Mouse (Mus musculus) stomach, embryonic 14.5 days (tissue): ENCODE data around the gene Tmem251. TPM values are rescaled to one million over a fixed set of nuclear protein-coding genes. Genes with fewer than 3 reads are reported as not detected.

Experiments used
- ATAC-seq: fragments of 200-750 bp; cut with Nextera tagmentation; 2 replicates; pipeline ENCODE4 v1.8.0; 2017; ENCODE audit warnings: low read depth, moderate TSS enrichment; ENCODE audit not compliant: insufficient number of reproducible peaks, insufficient read depth, low FRiP score
- H3K27ac ChIP-seq: fragments of 300-500 bp; sonication (generic); 2 replicates; pipeline ENCODE4 v1.5.1; 2014; ENCODE audit warnings: mild to moderate bottlenecking, low read length, moderate library complexity, mixed read lengths
- H3K27me3 ChIP-seq: fragments of 300-500 bp; sonication (generic); 2 replicates; pipeline ENCODE4 v1.6.1; 2014; ENCODE audit warnings: low read length, control low read depth, mixed read lengths; ENCODE audit not compliant: control insufficient read depth, insufficient read depth
- H3K36me3 ChIP-seq: fragments of 300-500 bp; sonication (generic); 2 replicates; pipeline ENCODE4 v1.6.1; 2014; ENCODE audit warnings: mild to moderate bottlenecking, control low read depth, low read length, moderate library complexity, mixed read lengths; ENCODE audit not compliant: control insufficient read depth, insufficient read depth
- H3K4me1 ChIP-seq: fragments of 300-500 bp; sonication (generic); 2 replicates; pipeline ENCODE4 v1.6.1; 2014; ENCODE audit warnings: low read length, control low read depth, mixed read lengths; ENCODE audit not compliant: control insufficient read depth, insufficient read depth
- H3K4me2 ChIP-seq: fragments of 300-500 bp; sonication (generic); replicated peaks from 2 replicates; pipeline ENCODE4 v1.6.1; 2014; ENCODE audit warnings: low read depth, low read length, control low read depth
- H3K4me3 ChIP-seq: fragments of 300-500 bp; sonication (generic); 2 replicates; pipeline ENCODE4 v1.5.1; 2014; ENCODE audit warnings: low read depth, low read length, control low read depth
- H3K9ac ChIP-seq: fragments of 300-500 bp; sonication (generic); replicated peaks from 2 replicates; pipeline ENCODE4 v1.6.1; 2014; ENCODE audit warnings: low read depth, mild to moderate bottlenecking, control low read depth, low read length, moderate library complexity, mixed read lengths
- H3K9me3 ChIP-seq: fragments of 300-500 bp; sonication (generic); 2 replicates; pipeline ENCODE4 v1.6.1; 2016; ENCODE audit warnings: low read depth, low read length, control low read depth; ENCODE audit not compliant: control insufficient read depth
- WGBS: fragments of 180-500 bp; shearing (Covaris S2); extraction: QIAGEN DNeasy Blood & Tissue Kit; methylation state at CpG from one replicate; pipeline ENCODE4 v1.1.7; 2014; 5-methylcytosine and 5-hydroxymethylcytosine counted together
- polyA plus RNA-seq: library from polyadenylated mRNA; unstranded; fragments of >200 nt; fragmentation: Nextera tagmentation; extraction: Ambion mirVana; gene quantifications from 2 replicates; pipeline ENCODE4 v1.2.1, GENCODE M21; 2014

The Tmem251 gene
- polyA plus RNA-seq, 1 experiment from 2014 or later: 12.2 TPM

DNA sequence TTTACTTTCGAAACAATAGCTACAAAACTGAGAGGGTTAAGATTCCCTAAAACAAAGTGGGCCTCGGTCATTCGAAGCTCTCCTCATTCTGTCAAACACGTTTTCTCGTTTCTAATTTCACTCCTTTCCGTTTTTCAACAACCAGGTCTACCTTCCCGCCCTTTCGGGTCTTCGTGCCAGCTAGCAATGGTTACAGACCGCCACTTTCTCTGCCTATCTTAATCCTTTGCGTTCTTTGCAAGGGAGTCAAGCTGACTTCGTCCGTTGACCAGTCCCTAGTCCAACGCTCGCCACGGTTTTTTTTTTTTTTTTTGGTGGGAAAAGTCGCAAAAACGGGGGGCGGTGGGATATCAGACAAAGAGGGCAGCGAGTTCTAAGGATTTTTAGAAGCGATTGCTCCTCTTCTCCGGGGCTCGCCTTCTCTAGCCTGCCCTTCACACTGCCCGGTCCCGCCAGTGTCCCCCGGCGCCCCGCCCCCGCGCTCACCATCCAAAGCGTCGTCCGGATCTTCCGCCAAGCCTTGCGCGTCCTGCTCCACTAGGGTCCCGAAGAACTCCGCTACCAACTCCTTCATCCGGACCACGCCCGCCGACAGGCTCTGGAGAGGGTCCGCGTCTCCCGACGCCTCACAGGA is 13.6 kb downstream of the Tmem251 start:
- H3K4me1 ChIP-seq: peaks cover 15% of the 10 kb centered on the region
- peak overlapping the region; percentile 56 for H3K4me2 ChIP-seq
- H3K27ac ChIP-seq: peak overlapping the region; percentile 84
- no peaks in the 10 kb centered on the region; the same call in 1 of the 2 replicates for H3K36me3 ChIP-seq
- H3K27me3 ChIP-seq: no peaks in the 10 kb centered on the region
- peak overlapping the region; percentile 43 for H3K9ac ChIP-seq
- WGBS: under 1% methylated on average over 46 of the region's 46 CpGs
- peak overlapping the region; percentile 92 for H3K4me3 ChIP-seq
- H3K9me3 ChIP-seq: no peaks in the 10 kb centered on the region
- ATAC-seq: peak; percentile 84

DNA sequence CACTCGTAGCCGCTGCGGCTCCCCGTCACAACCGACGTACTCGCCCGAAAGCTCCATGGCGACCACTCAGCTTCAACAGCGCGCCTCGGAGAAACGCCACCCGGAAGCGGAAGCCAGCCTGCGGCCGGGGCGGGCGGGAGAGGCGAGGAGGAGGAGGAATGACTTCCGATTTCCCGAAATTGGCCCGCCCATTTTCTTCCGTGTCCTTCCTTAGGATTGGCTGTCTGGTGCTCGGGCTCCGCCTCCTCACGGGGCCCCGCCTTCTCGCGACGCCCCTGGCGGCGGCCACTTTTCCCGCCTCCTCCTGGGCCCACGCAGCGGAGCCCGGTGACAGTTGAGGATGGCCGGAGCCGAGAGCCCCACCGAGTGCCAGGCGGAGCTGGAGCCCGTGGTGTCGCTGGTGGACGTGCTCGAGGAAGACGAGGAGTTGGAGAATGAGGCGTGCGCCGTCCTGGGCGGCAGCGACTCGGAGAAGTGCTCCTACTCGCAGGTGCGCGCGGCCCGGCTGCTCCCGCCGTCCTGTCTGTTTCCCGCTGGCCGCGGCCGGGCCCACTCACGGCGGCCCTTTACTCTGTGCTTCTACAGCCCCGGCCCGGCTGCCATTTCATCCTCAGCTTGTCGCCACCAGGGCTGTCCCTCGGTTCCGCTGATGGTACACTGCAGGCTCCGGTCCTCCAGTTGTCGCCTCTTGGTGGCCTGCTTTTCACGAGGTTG is 14.3 kb downstream of the Tmem251 start, which contains the start of the genes Gm28051, Gon7 and Ubr7:
Gene Gm28051 (minus strand): TSS at position 77 of the 714 bp plus-strand sequence.
Gene Gon7 (minus strand): TSS at position 115 of the 714 bp plus-strand sequence.
Gene Ubr7 (plus strand): TSS at position 279 of the 714 bp plus-strand sequence.
- H3K9me3 ChIP-seq: no peaks in the 10 kb centered on the region
- peak within 1 kb of the TSS; percentile 92 for H3K4me3 ChIP-seq
- H3K4me2 ChIP-seq: peak within 1 kb of the TSS; percentile 93
- peak; percentile 97 for ATAC-seq
- H3K27me3 ChIP-seq: no peaks in the 10 kb centered on the region
- WGBS: under 1% methylated on average over 73 of the region's 73 CpGs
- peak within 1 kb of the TSS; percentile 76 for H3K9ac ChIP-seq
- H3K27ac ChIP-seq: peak within 1 kb of the TSS; percentile 84
- H3K4me1 ChIP-seq: peaks cover 15% of the 10 kb centered on the region
- H3K36me3 ChIP-seq: peaks cover 4% of the 10 kb centered on the region; the same call in 1 of the 2 replicates

DNA sequence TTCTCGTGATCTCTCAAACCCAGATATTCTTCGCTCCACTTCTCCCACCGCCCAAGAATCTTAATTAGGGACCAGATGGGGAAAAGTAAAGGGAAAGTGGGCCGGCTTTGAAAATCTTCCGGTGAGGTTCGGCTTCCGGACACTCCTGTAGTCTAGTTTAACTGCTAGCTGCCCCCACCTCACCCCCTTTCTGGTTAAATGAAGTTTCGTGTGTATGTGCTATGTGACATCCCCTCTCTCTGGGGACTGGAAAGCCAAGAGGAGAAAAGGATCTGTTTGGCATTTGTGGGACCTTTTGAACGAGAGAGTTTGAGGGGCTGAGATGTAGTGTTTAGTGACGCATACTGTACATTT is 14.8 kb downstream of the Tmem251 start, which contains the start of gene Gm20604:
Gene Gm20604 (minus strand): TSS at position 270 of the 354 bp plus-strand sequence.
- peak within 1 kb of the TSS; percentile 84 for H3K27ac ChIP-seq
- no peaks in the 10 kb centered on the region for H3K27me3 ChIP-seq
- peaks cover 15% of the 10 kb centered on the region for H3K4me1 ChIP-seq
- WGBS: 1% methylated on average over 10 of the region's 10 CpGs
- peak within 1 kb of the TSS; percentile 76 for H3K9ac ChIP-seq
- ATAC-seq: no peak
- H3K4me3 ChIP-seq: peak within 1 kb of the TSS; percentile 92
- H3K4me2 ChIP-seq: peak within 1 kb of the TSS; percentile 93
- H3K9me3 ChIP-seq: no peaks in the 10 kb centered on the region
- H3K36me3 ChIP-seq: peaks cover 4% of the 10 kb centered on the region; the same call in 1 of the 2 replicates

DNA sequence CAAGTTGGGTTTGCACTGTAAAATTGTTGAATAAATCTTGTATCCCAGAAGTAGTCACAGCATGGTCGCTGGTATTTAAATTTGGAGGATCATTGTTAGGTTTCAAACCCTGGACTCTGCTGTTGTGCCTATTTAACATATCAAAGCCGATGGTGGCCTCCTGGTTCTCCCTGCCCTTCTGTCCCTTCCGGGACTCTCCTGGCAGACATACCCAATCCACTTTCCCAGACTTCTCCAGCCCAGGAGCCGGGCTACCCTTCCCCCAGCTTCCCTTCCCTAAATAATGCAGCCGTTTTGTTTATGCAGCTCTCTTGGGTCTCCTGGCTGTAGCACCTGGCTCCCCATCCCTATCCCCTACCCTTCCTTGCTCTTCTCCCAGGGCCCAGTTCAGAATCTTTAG is 15.4 kb downstream of the Tmem251 start:
- no peaks in the 10 kb centered on the region for H3K27me3 ChIP-seq
- no peak overlapping the region for H3K27ac ChIP-seq
- H3K4me3 ChIP-seq: peak overlapping the region; percentile 92
- H3K9me3 ChIP-seq: no peaks in the 10 kb centered on the region
- H3K4me1 ChIP-seq: peaks cover 15% of the 10 kb centered on the region
- 5% methylated on average over 5 of the region's 5 CpGs for WGBS
- peaks cover 4% of the 10 kb centered on the region; the same call in 1 of the 2 replicates for H3K36me3 ChIP-seq
- peak overlapping the region; percentile 76 for H3K9ac ChIP-seq
- peak overlapping the region; percentile 93 for H3K4me2 ChIP-seq
- no peak for ATAC-seq

DNA sequence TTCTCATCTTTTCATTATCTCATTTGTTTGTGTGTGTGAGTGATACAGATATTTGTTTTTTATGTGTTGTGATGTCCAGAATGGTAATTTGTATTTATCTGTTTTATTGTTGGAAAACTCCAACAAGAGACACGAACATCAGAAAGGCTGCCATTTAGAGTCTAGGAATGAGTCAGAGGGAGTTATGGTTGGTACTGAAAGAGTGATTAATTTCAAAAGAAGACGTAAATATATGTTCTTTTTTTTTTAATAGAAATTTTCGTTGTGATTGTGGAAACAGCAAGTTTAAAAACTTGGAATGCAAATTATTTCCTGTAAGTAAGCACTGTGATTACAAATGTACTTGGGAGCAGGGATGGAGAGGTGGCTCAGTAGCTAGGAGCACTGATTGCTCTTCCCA is 18.1 kb downstream of the Tmem251 start:
- no peak overlapping the region for H3K9ac ChIP-seq
- ATAC-seq: no peak
- no peak overlapping the region for H3K4me2 ChIP-seq
- H3K27me3 ChIP-seq: no peaks in the 10 kb centered on the region
- no peak overlapping the region for H3K27ac ChIP-seq
- peaks cover 18% of the 10 kb centered on the region for H3K36me3 ChIP-seq
- H3K4me3 ChIP-seq: no peak overlapping the region
- peaks cover 11% of the 10 kb centered on the region for H3K4me1 ChIP-seq
- H3K9me3 ChIP-seq: no peaks in the 10 kb centered on the region
- 83% methylated on average over 3 of the region's 3 CpGs for WGBS

DNA sequence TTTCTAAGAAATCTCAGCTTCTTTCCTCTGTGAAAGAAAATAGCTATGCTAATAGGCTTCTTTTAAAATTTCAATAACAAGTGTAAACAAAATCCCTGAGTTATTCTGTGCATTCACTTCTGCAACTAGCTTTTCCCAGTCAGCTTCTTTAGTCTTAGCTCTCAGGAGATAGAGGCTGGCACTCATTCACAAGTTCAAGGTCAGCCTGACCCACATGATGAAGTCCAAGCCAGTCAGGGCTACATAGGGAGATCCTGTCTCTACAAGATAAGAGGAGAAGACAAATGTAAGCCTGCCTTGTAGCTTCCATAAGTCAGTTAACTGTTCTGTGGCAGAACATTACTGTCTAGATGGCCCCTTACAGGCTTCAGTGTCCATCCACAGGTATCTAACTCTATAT is 20.1 kb downstream of the Tmem251 start:
- Histone ChIP-seq H3K27me3 (no peaks in the 10 kb centered on the region), H3K4me2 (no peak overlapping the region), H3K4me1 (peaks cover 9% of the 10 kb centered on the region), H3K36me3 (peaks cover 35% of the 10 kb centered on the region), H3K9me3 (no peaks in the 10 kb centered on the region), H3K27ac (no peak overlapping the region), H3K4me3 (no peak overlapping the region), H3K9ac (no peak overlapping the region)
- ATAC-seq: no peak

DNA sequence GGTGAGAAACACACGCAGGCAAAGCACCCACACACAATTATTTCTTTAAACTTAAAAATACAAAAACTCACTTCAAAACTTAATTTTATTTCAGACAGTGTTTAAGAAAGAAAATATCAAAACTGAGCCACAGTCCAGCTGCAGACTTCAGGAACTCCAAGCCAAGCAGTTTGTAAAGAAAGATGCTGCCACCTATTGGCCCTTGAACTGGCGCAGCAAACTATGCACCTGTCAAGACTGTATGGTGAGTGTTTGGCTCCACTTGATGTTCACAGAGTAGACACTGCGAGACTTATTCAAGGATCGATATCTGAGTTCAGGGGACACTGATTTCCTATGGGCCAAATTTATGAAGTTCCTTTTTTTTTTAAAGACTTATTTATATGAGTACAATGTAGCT is 25.4 kb downstream of the Tmem251 start:
- Histone ChIP-seq H3K4me2 (no peak overlapping the region), H3K9ac (no peak overlapping the region), H3K4me1 (no peaks in the 10 kb centered on the region), H3K4me3 (no peak overlapping the region), H3K27ac (no peak overlapping the region), H3K9me3 (no peaks in the 10 kb centered on the region), H3K36me3 (peaks cover 71% of the 10 kb centered on the region), H3K27me3 (no peaks in the 10 kb centered on the region)
- WGBS: 91% methylated on average over 4 of the region's 4 CpGs
- ATAC-seq: no peak

DNA sequence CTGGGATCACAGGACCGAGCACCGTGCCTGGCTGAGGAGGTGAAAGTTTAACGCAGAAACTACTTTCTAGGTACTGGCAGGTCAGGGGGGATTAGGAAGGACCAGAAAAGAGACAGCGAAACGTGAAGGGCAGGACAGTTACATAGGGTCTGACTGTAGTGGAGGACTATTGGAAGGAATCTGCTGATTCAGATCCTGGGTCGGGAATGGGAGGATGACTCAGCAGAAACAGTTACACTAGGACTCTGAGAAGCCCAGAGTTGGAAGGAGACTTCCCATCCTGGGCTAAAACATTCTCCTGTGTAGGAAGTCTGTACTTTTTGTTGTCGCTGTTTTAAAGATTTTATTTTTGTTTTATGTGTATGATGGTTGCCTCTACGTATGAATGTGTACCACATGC is 28.0 kb downstream of the Tmem251 start:
- WGBS: 96% methylated on average over 8 of the region's 8 CpGs
- no peak overlapping the region for H3K4me2 ChIP-seq
- no peak for ATAC-seq
- H3K9me3 ChIP-seq: no peaks in the 10 kb centered on the region
- no peak overlapping the region for H3K4me3 ChIP-seq
- no peaks in the 10 kb centered on the region for H3K27me3 ChIP-seq
- no peak overlapping the region for H3K9ac ChIP-seq
- peaks cover 78% of the 10 kb centered on the region for H3K36me3 ChIP-seq
- H3K4me1 ChIP-seq: no peaks in the 10 kb centered on the region
- no peak overlapping the region for H3K27ac ChIP-seq
